Mouse (Mus musculus) cortical plate, adult 2 months (tissue): ENCODE measurements around the gene Gm11111.

Source experiments
- CTCF ChIP-seq: fragments of 200-500 bp; IDR thresholded peaks from 2 replicates; pipeline ENCODE4 v1.5.1; 2011; ENCODE audit warnings: mild to moderate bottlenecking, control low read depth, low read length; ENCODE audit not compliant: insufficient read depth; ENCODE audit errors: extremely low read depth
- POLR2A ChIP-seq: fragments of 200-500 bp; IDR thresholded peaks from 2 replicates; pipeline ENCODE4 v1.6.1; 2011; ENCODE audit warnings: mild to moderate bottlenecking, low read length, control low read depth; ENCODE audit not compliant: insufficient read depth; ENCODE audit errors: extremely low read depth

DNA sequence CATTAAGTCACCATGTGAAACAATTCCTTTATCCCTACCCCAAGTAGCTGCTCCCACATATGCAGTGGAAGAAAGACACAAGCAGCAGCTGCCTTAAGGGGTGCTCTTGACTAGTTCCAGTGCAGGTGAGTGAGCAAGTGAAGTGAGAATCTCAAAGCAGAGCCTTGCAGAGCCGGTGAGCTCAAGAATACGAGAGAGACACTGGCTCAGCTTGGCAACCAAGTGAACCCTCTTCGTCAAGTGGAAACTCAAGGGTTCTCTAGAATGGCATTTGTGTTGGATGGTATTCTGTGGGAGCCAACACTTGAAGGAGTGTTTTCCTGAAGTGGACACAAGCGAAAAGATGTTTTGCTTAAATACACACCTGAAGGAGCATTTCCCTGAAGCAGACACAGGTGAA, 16.0 kb downstream of the Gm11111 start:
- TF ChIP-seq POLR2A, result no peak
- no peak for TF ChIP-seq CTCF
